Mouse (Mus musculus) kidney, embryonic 15.5 days (tissue): ENCODE data around the gene Proz. TPM values are rescaled to one million over a fixed set of nuclear protein-coding genes. Genes with fewer than 3 reads are reported as not detected.

ENCODE experiments used
- ATAC-seq: fragments of 200-750 bp; cut with Nextera tagmentation; replicated peaks from 2 replicates; pipeline ENCODE4 v1.8.0; 2017; ENCODE audit warnings: moderate TSS enrichment; ENCODE audit not compliant: low FRiP score
- H3K27ac ChIP-seq: fragments of 300-500 bp; sonication (generic); 2 replicates; pipeline ENCODE4 v1.5.1; 2015; ENCODE audit warnings: mild to moderate bottlenecking, inconsistent platforms
- H3K27me3 ChIP-seq: fragments of 300-500 bp; sonication (generic); 2 replicates; pipeline ENCODE4 v1.6.1; 2015; ENCODE audit warnings: inconsistent platforms
- H3K36me3 ChIP-seq: fragments of 300-500 bp; sonication (generic); 2 replicates; pipeline ENCODE4 v1.6.1; 2015; ENCODE audit warnings: inconsistent platforms
- H3K4me1 ChIP-seq: fragments of 300-500 bp; sonication (generic); 2 replicates; pipeline ENCODE4 v1.6.1; 2015; ENCODE audit warnings: inconsistent platforms
- H3K4me2 ChIP-seq: fragments of 300-500 bp; sonication (generic); 2 replicates; pipeline ENCODE4 v1.6.1; 2015; ENCODE audit warnings: moderate library complexity, mild to moderate bottlenecking, inconsistent platforms
- H3K4me3 ChIP-seq: fragments of 300-500 bp; sonication (generic); replicated peaks from 2 replicates; pipeline ENCODE4 v1.5.1; 2015; ENCODE audit warnings: mild to moderate bottlenecking, inconsistent platforms
- H3K9ac ChIP-seq: fragments of 300-500 bp; sonication (generic); 2 replicates; pipeline ENCODE4 v1.6.1; 2015; ENCODE audit warnings: mild to moderate bottlenecking, inconsistent platforms
- H3K9me3 ChIP-seq: fragments of 300-500 bp; sonication (generic); replicated peaks from 2 replicates; pipeline ENCODE4 v1.6.1; 2016; ENCODE audit warnings: inconsistent platforms
- WGBS: fragments of 180-500 bp; shearing (Covaris S2); methylation state at CpG from one replicate; pipeline ENCODE4 v1.1.7; 2015; ENCODE audit warnings: mixed read lengths; 5-methylcytosine and 5-hydroxymethylcytosine counted together
- polyA plus RNA-seq: library from polyadenylated mRNA; unstranded; fragments of >200 nt; fragmentation: Nextera tagmentation; extraction: Ambion mirVana; gene quantifications from 2 replicates; pipeline ENCODE4 v1.2.1, GENCODE M21; 2015

Gene Proz
- polyA plus RNA-seq: 1.6 and 1.9 TPM in 2 replicates

DNA sequence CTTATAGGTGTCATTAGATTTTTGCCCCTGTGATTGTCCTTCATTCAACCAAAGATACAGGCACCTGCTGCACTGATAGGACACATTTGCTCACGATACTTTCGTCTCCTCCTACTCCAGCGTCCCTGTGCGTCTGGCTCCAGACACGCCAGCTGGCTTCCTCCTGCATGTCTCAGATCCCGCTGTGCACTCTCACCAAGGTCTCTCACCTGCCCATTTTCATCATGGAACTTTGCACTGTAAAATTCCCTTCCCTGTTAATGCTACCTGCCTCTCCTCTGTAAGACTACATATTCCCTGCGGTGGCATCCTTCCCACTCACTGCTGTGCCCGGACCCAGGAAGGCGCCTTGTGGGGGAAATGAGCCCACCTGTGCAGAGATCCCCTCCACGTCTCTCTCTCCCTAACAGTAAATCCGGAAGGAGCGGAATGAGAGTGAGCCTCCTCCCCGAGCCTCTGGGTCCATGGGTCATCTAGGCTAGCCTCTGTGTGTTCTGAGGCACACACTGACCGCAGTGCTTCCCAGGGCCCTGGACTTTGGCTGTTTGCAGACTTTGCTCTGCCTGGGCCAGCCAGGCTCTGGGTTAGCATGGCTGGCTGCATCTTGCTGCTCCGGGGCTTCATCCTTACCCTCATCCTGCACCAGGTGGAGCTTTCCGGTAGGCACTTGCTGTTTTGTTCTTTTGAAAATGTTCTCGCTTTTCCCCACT lies at the start of gene Proz:
TSS of gene Proz (plus strand) at position 474 of the 710 bp plus-strand sequence.
- Histone ChIP-seq H3K4me3 (no peak within 1 kb of the TSS), H3K36me3 (no peaks in the 10 kb centered on the region), H3K4me2 (no peak within 1 kb of the TSS), H3K27ac (0 out of 2 replicates have a peak within 1 kb of the TSS, but pooled peaks have one; percentile 37), H3K9ac (no peak within 1 kb of the TSS), H3K9me3 (no peaks in the 10 kb centered on the region), H3K27me3 (no peaks in the 10 kb centered on the region), H3K4me1 (no peaks in the 10 kb centered on the region)
- WGBS: 76% methylated on average over 17 of the region's 17 CpGs
- peak; percentile 81 for ATAC-seq

DNA sequence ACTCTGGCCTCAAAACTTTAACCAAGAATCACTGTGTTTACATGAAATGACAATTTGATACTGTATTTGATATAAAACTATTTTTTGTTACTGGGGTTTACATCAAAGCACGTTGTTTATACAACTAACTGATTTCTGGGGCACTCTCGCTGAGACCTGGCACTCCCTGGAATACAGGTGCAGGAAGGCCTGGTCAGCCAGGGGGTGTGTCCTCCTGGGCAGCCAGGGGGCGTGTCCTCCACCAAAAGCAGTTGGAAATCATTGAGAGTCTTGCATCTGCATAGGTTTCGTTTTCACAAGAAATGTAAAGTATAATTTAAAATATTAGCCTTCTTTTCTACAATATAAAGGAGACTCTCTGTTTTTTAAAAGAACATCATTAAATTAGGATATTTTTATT lies 41.2 kb upstream of the Proz start:
- H3K4me2 ChIP-seq: no peak overlapping the region
- whole genome bisulfite sequencing: 63% methylated on average over 4 of the region's 4 CpGs
- no peak for ATAC-seq
- no peaks in the 10 kb centered on the region for H3K4me1 ChIP-seq
- H3K9ac ChIP-seq: no peak overlapping the region
- H3K9me3 ChIP-seq: no peaks in the 10 kb centered on the region
- peaks cover 31% of the 10 kb centered on the region for H3K36me3 ChIP-seq
- H3K4me3 ChIP-seq: no peak overlapping the region
- no peaks in the 10 kb centered on the region for H3K27me3 ChIP-seq
- no peak overlapping the region for H3K27ac ChIP-seq

DNA sequence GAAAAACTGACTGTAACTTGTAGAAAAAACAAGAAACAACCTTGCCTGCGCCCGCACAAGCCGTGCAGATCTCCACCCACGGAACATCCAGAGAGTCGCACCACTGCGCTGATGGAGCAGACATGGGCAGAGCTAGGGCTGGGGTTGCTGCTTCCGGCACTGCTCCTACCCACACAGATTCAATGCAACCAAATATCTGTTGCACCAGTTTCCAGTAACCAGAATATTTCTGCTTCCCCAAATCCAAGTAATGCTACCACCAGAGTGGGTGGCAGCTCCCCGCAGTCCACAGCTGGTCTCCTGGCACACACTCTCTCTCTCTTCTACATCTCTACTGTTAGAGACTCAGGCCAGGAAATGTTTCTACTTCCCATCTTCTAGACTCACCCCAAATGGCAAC lies 38.9 kb upstream of the Proz start:
- H3K4me2 ChIP-seq: no peak overlapping the region
- WGBS: 96% methylated on average over 8 of the region's 8 CpGs
- peaks cover 16% of the 10 kb centered on the region for H3K36me3 ChIP-seq
- H3K9me3 ChIP-seq: no peaks in the 10 kb centered on the region
- no peak for ATAC-seq
- H3K4me1 ChIP-seq: no peaks in the 10 kb centered on the region
- H3K9ac ChIP-seq: no peak overlapping the region
- H3K27ac ChIP-seq: no peak overlapping the region
- H3K27me3 ChIP-seq: no peaks in the 10 kb centered on the region
- H3K4me3 ChIP-seq: no peak overlapping the region

DNA sequence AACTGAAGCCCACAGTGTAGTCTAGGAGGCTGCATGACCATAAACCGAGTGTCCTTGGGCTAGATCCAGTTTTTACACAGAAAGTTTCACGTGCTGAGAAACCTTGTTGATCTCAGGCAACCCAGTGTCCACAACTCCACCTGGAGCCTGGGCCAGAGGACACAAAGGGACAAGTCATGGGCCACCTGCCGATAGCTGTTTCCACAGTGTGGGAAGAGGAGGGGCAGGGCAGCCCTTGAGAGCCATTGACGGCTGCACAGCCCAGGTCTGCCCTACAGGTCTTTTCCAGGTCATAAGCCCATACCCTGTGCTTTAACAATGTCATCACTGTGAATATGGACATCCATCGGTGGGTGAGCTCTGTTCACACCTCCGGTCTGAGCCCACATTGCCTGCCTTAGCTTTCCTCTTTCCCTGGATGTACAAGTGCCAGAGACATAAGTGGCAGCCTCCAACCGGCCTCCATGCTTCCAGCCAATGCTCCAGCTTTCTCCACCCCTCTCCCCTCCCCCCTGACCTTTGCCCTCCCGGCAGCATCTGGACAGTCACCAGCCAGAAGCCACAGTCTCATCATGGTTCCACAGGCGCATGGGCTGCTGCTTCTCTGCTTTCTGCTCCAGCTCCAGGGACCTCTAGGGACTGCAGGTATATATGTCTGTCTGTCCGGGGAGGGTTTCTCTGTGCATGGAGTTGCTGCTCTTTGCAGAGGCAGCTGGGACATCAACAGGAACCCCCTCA lies 35.1 kb upstream of the Proz start, which contains the start of gene F7:
TSS of gene F7 (plus strand) at position 548 of the 738 bp plus-strand sequence.
- no peaks in the 10 kb centered on the region for H3K9me3 ChIP-seq
- no peak within 1 kb of the TSS for H3K4me3 ChIP-seq
- H3K27ac ChIP-seq: no peak within 1 kb of the TSS
- no peak for ATAC-seq
- H3K9ac ChIP-seq: no peak within 1 kb of the TSS
- H3K36me3 ChIP-seq: no peaks in the 10 kb centered on the region
- H3K4me2 ChIP-seq: no peak within 1 kb of the TSS
- WGBS: 61% methylated on average over 10 of the region's 10 CpGs
- H3K27me3 ChIP-seq: no peaks in the 10 kb centered on the region
- no peaks in the 10 kb centered on the region for H3K4me1 ChIP-seq

DNA sequence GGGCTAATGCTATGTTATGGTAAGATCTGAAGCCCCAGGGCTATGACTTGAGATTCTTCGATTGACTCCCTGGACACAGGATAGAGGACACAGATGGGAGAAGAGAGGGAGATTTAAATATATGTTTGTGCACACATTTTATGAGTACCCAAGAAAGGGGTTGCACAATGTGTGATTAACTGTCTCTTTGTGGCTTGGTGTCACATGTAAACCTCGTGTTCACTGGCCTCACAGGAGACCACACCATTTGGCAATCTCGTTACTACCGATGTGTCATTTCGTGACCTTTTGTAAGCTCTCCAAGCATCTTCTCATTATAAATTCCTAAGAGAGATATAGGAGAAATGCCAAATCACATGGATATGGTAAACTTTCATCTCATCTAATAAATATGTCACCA lies 33.1 kb upstream of the Proz start:
- no peaks in the 10 kb centered on the region for H3K4me1 ChIP-seq
- H3K36me3 ChIP-seq: no peaks in the 10 kb centered on the region
- 82% methylated on average over 5 of the region's 5 CpGs for WGBS
- no peaks in the 10 kb centered on the region for H3K27me3 ChIP-seq
- H3K9ac ChIP-seq: no peak overlapping the region
- H3K27ac ChIP-seq: no peak overlapping the region
- no peak for ATAC-seq
- H3K4me3 ChIP-seq: no peak overlapping the region
- no peak overlapping the region for H3K4me2 ChIP-seq
- no peaks in the 10 kb centered on the region for H3K9me3 ChIP-seq

DNA sequence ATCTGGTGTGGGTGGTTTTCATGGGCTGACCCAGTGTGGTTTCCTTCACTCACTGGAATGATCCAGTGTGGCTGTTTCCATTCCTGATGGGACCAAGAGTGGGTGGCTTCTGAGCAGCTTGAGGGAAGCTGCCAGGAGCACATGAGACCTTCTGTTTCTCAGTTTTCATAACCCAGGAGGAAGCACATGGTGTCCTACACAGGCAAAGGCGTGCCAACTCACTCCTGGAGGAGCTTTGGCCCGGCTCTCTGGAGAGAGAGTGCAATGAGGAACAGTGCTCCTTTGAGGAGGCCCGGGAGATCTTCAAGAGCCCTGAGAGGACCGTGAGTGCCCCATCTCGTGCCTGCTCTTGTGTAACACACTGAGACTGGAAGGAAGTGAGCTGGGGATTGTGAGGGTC lies 32.2 kb upstream of the Proz start:
- no peak overlapping the region for H3K27ac ChIP-seq
- 77% methylated on average over 5 of the region's 5 CpGs for WGBS
- no peak overlapping the region for H3K4me3 ChIP-seq
- H3K4me1 ChIP-seq: no peaks in the 10 kb centered on the region
- no peak for ATAC-seq
- no peak overlapping the region for H3K9ac ChIP-seq
- no peaks in the 10 kb centered on the region for H3K27me3 ChIP-seq
- no peaks in the 10 kb centered on the region for H3K9me3 ChIP-seq
- H3K4me2 ChIP-seq: no peak overlapping the region
- H3K36me3 ChIP-seq: no peaks in the 10 kb centered on the region

DNA sequence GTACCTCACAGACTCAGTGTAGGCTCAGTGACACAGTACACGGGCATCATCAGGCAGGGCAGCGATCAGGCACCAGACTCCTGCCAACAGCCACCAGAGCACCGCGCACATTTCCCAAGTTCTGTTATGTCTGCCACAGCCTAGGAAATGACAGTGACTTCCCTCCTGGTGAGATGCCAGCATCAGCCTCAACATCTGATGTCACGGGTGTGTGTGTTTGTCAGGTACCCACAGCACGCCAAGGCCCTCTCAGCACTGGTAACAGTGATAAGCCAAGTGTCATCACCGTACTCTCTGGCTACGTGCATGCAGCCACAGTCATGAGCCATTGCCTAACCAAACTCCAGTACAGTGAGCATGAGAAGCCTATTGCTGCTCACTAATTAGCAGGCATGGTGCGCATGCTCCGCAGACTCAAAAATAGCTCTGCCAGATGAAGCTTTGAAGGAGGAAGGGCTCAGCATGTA lies 24.3 kb upstream of the Proz start:
- Histone ChIP-seq H3K4me1 (peaks cover 18% of the 10 kb centered on the region; the same call in 1 of the 2 replicates), H3K9me3 (no peaks in the 10 kb centered on the region), H3K27ac (no peak overlapping the region), H3K4me3 (no peak overlapping the region), H3K27me3 (no peaks in the 10 kb centered on the region), H3K4me2 (no peak overlapping the region), H3K36me3 (no peaks in the 10 kb centered on the region), H3K9ac (no peak overlapping the region)
- no peak for ATAC-seq
- 89% methylated on average over 10 of the region's 10 CpGs for WGBS

DNA sequence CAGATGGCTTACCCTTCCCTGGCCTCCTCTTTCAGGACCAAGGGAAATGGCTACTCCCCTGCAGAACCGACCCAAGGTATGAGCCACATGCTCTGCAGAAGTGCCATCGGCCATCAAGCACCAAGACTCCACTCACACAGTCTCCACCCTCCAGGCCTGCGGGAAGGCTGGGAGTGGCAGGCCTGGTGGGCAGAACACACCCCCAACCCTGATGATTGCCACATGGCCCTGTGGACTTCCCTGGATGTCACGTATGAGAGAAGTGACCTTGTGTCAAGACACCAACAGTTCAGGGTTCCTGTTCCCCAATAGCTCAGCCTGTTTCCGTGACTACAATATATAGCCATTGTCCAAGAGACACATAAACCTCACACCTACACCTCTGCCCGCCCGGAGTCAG lies 23.7 kb upstream of the Proz start, which contains the start of gene F10:
TSS of gene F10 (plus strand) at position 294 of the 400 bp plus-strand sequence.
- Histone ChIP-seq H3K4me2 (no peak within 1 kb of the TSS), H3K27me3 (no peaks in the 10 kb centered on the region), H3K36me3 (no peaks in the 10 kb centered on the region), H3K27ac (no peak within 1 kb of the TSS), H3K9ac (no peak within 1 kb of the TSS), H3K4me1 (peaks cover 18% of the 10 kb centered on the region; the same call in 1 of the 2 replicates), H3K4me3 (no peak within 1 kb of the TSS), H3K9me3 (no peaks in the 10 kb centered on the region)
- ATAC-seq: no peak
- 65% methylated on average over 7 of the region's 7 CpGs for WGBS

DNA sequence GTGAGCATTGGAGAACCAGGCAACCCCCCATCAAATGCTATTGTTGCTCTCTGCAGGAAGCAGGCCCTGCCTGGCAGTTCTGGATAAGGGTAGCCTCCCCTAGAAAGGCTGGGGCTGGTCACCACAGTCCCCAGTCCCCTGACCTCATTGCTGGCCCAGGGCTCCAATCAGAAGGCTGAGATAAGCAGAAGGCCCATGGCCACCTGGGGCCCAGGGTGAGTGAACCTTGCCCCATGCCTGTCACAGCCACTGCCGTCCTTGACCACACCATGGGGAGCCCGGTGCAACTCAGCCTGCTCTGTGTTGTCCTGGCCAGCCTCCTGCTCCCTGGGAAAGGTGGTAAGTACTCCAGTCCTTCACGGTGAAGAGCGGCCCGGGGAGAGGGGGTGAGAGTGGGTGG lies 23.1 kb upstream of the Proz start:
- no peak overlapping the region for H3K4me3 ChIP-seq
- peak; percentile 23 for ATAC-seq
- H3K27me3 ChIP-seq: no peaks in the 10 kb centered on the region
- no peak overlapping the region for H3K4me2 ChIP-seq
- H3K27ac ChIP-seq: no peak overlapping the region
- no peaks in the 10 kb centered on the region for H3K36me3 ChIP-seq
- no peak overlapping the region for H3K9ac ChIP-seq
- H3K9me3 ChIP-seq: no peaks in the 10 kb centered on the region
- 39% methylated on average over 5 of the region's 5 CpGs for WGBS
- peaks cover 18% of the 10 kb centered on the region; the same call in 1 of the 2 replicates for H3K4me1 ChIP-seq

DNA sequence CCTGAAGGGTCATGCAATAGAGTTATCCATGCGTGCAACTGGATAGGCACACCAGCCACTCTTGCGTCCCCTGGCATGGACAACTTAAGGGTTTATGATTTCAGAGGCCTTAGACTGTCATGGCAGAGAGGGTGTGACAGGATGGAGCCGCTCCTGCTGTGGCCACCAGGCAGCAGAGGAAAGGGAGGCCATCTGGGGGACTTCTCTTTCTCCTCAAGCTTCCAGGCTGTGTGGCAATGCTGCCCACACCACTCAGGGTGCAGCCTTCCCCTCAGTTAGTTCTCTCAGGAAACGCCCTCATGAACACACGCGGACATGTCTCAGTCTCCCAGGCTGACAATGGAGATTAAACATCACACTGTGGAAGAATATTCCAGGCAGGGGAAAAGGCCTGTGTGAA lies 21.7 kb upstream of the Proz start:
- Histone ChIP-seq H3K4me3 (no peak overlapping the region), H3K4me2 (no peak overlapping the region), H3K27me3 (no peaks in the 10 kb centered on the region), H3K9me3 (no peaks in the 10 kb centered on the region), H3K36me3 (no peaks in the 10 kb centered on the region), H3K9ac (no peak overlapping the region), H3K27ac (no peak overlapping the region), H3K4me1 (peaks cover 18% of the 10 kb centered on the region; the same call in 1 of the 2 replicates)
- no peak for ATAC-seq
- WGBS: 73% methylated on average over 6 of the region's 6 CpGs

DNA sequence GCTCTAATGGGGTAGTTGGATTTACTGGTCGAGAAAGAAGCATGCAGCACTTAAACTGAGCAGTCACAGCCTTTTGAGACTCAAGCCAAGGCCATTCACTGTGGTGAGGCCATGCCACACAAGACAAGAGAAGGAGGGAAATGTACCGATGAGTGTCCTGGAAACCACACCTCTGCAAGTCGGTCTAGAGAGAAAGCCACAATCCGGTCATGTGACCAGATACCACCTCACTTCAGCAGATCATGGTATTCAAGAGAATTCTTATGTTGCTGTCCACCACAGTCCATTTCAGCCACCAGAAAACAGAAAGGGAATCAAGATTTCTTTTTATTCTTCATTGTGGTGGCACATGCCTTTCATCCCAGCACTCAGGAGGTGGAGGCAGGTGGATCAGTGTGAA lies 19.3 kb upstream of the Proz start:
- ATAC-seq: no peak

DNA sequence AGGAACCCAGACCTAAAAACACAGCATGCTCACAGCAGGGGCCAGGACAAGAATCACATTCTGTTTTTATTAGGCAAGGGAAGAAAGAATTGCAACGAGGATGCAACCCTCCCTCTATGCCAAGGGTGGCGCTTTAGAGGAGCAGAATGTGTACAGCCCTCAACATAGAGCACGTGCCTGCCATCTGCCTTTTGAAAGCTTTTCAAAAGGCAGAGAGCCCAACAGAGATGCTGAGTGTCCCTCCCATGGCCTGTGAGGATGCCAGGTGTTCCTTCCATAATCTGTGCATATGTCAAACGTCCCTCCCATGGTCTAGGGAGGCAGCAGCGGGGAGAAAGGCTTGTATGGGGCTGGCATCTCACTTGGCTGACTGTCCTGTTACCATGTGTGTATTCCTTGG lies 13.1 kb upstream of the Proz start:
- Histone ChIP-seq H3K27me3 (no peaks in the 10 kb centered on the region), H3K4me2 (no peak overlapping the region), H3K27ac (no peak overlapping the region), H3K9me3 (no peaks in the 10 kb centered on the region), H3K9ac (no peak overlapping the region), H3K36me3 (no peaks in the 10 kb centered on the region), H3K4me1 (no peaks in the 10 kb centered on the region), H3K4me3 (no peak overlapping the region)
- no peak for ATAC-seq
- WGBS: 54% methylated on average over 5 of the region's 5 CpGs

More for the DNA sequence above, 19.3 kb upstream of the Proz start:
- Histone ChIP-seq H3K36me3 (no peaks in the 10 kb centered on the region), H3K27ac (no peak overlapping the region), H3K4me2 (no peak overlapping the region), H3K9ac (no peak overlapping the region), H3K27me3 (no peaks in the 10 kb centered on the region), H3K4me1 (peaks cover 18% of the 10 kb centered on the region; the same call in 1 of the 2 replicates), H3K9me3 (no peaks in the 10 kb centered on the region), H3K4me3 (no peak overlapping the region)
- WGBS: 85% methylated on average over 4 of the region's 4 CpGs
